In genomic region chr1:127609814-127610213, GRCm38 (mm10) we compare ENCODE assay signal across 18 mouse cellular contexts.
"Had no signal": no experiment of that assay in that cellular context is flagged by ENCODE, and none has a peak within 500 bp of the region (broad histone marks: within the 10 kb centered on the region; RNA-seq: fewer than 3 reads in every experiment).

No protein-coding gene starts in this region.

- DNase-seq: kidney, adult 18-20 months; kidney, adult 9 months; kidney, postnatal 14 days; kidney, postnatal 4 days; left cerebral cortex, postnatal 4 days; liver, postnatal 0 days; retina, postnatal 1 day; thymus, adult 18-20 months; thymus, postnatal 36 days had no signal

- H3K9ac ChIP-seq: limb, embryonic 12.5 days; limb, embryonic 15.5 days; liver, embryonic 14.5 days; liver, postnatal 0 days; midbrain, embryonic 12.5 days; neural tube, embryonic 13.5 days had no signal

- H3K27ac ChIP-seq: limb, embryonic 12.5 days; limb, embryonic 15.5 days; liver, embryonic 14.5 days; midbrain, embryonic 12.5 days; neural tube, embryonic 13.5 days had no signal

- ATAC-seq: intestine, embryonic 16.5 days; liver, postnatal 0 days; midbrain, embryonic 16.5 days had no signal

- H3K4me3 ChIP-seq: limb, embryonic 12.5 days; limb, embryonic 15.5 days; midbrain, embryonic 12.5 days; myocyte; neural tube, embryonic 13.5 days had no signal

- H3K4me2 ChIP-seq: limb, embryonic 12.5 days; limb, embryonic 15.5 days; liver, embryonic 11.5 days; midbrain, embryonic 12.5 days; neural tube, embryonic 13.5 days had no signal

- H3K27me3 ChIP-seq: limb, embryonic 12.5 days; limb, embryonic 15.5 days had no signal

- H3K36me3 ChIP-seq: limb, embryonic 12.5 days; limb, embryonic 15.5 days; midbrain, embryonic 12.5 days; neural tube, embryonic 13.5 days had no signal

- H3K9me3 ChIP-seq: limb, embryonic 12.5 days; limb, embryonic 15.5 days; midbrain, embryonic 12.5 days; neural tube, embryonic 13.5 days had no signal

- H3K4me1 ChIP-seq: limb, embryonic 12.5 days; limb, embryonic 15.5 days; neural tube, embryonic 13.5 days had no signal
